Mouse (Mus musculus) myocyte (in vitro differentiated cells): ENCODE results near the gene Gpr34. TPM values are rescaled to one million over a fixed set of nuclear protein-coding genes. Genes with fewer than 3 reads are reported as not detected.

ENCODE experiments used
- H3K27me3 ChIP-seq: one replicate; pipeline ENCODE4 v1.6.1; 2011; ENCODE audit not compliant: control insufficient read depth, insufficient read depth, insufficient read length
- H3K36me3 ChIP-seq: one replicate; pipeline ENCODE4 v1.6.1; 2011; ENCODE audit not compliant: control insufficient read depth, insufficient read depth
- H3K4me2 ChIP-seq: one replicate; pipeline ENCODE4 v1.6.1; 2011; ENCODE audit warnings: low read depth, control low read depth
- H3K4me3 ChIP-seq: one replicate; pipeline ENCODE4 v1.5.1; 2011; ENCODE audit warnings: mild to moderate bottlenecking, control low read depth, moderate library complexity
- H3K79me2 ChIP-seq: one replicate; pipeline ENCODE4 v1.6.1; 2011; ENCODE audit not compliant: control insufficient read depth, insufficient read depth
- H3ac ChIP-seq: one replicate; pipeline ENCODE4 v1.6.1; 2011; ENCODE audit not compliant: control insufficient read depth, insufficient read length
- CEBPB ChIP-seq: IDR thresholded peaks from 2 replicates; pipeline ENCODE4 v1.6.1; 2011; ENCODE audit warnings: mild to moderate bottlenecking, moderate library complexity; ENCODE audit not compliant: poor library complexity, insufficient read depth, severe bottlenecking
- E2F4 ChIP-seq: IDR thresholded peaks from one replicate; pipeline ENCODE4 v1.6.1; 2011; ENCODE audit warnings: mild to moderate bottlenecking, control low read depth, moderate library complexity; ENCODE audit not compliant: insufficient read depth
- MAX ChIP-seq: IDR thresholded peaks from one replicate; pipeline ENCODE4 v1.6.1; 2011; ENCODE audit warnings: low read depth, mild to moderate bottlenecking, control low read depth
- MYOD1 ChIP-seq, 3 experiments: IDR thresholded peaks; one replicate each; pipeline ENCODE4 v1.6.1; 2011; ENCODE audit warnings: control low read depth in 2 of 3, low read depth in 2 of 3, mild to moderate bottlenecking in 2 of 3, moderate library complexity in 1 of 3; ENCODE audit not compliant: insufficient read length in 2 of 3, control insufficient read depth in 1 of 3
- MYOG ChIP-seq, 3 experiments: IDR thresholded peaks; one replicate each; pipeline ENCODE4 v1.6.1; 2011; ENCODE audit warnings: control low read depth in 2 of 3, low read depth in 2 of 3, mild to moderate bottlenecking in 2 of 3; ENCODE audit not compliant: insufficient read length in 2 of 3, control insufficient read depth in 1 of 3, insufficient read depth in 1 of 3
- POLR2A ChIP-seq: IDR thresholded peaks from one replicate; pipeline ENCODE4 v1.6.1; 2011; ENCODE audit warnings: low read depth, mild to moderate bottlenecking, control low read depth, moderate library complexity; ENCODE audit not compliant: insufficient read length
- POLR2AphosphoS2 ChIP-seq: IDR thresholded peaks from one replicate; pipeline ENCODE4 v1.6.1; 2011; ENCODE audit warnings: low read depth, control low read depth; ENCODE audit not compliant: insufficient read length
- REST ChIP-seq: IDR thresholded peaks from one replicate; pipeline ENCODE4 v1.6.1; 2011; ENCODE audit warnings: mild to moderate bottlenecking, control low read depth, moderate library complexity; ENCODE audit not compliant: insufficient read depth, insufficient read length
- SRF ChIP-seq: IDR thresholded peaks from one replicate; pipeline ENCODE4 v1.6.1; 2011; ENCODE audit warnings: low read depth; ENCODE audit not compliant: control insufficient read depth, insufficient read length
- TCF12 ChIP-seq: IDR thresholded peaks from one replicate; pipeline ENCODE4 v1.6.1; 2011; ENCODE audit warnings: mild to moderate bottlenecking, control low read depth; ENCODE audit not compliant: poor library complexity, insufficient read depth, severe bottlenecking
- TCF3 ChIP-seq: IDR thresholded peaks from one replicate; pipeline ENCODE4 v1.6.1; 2011; ENCODE audit warnings: low read depth, control low read depth; ENCODE audit not compliant: insufficient read length
- USF1 ChIP-seq: IDR thresholded peaks from one replicate; pipeline ENCODE4 v1.6.1; 2011; ENCODE audit warnings: low read depth, mild to moderate bottlenecking, control low read depth, moderate library complexity
- polyA plus RNA-seq: library from polyadenylated mRNA; unstranded; fragments of >200 nt; fragmentation: generic; extraction: Trizol; gene quantifications from one replicate; pipeline ENCODE4 v1.2.1, GENCODE M21; 2012; ENCODE audit warnings: missing spikeins

Gene Gpr34
- polyA plus RNA-seq, 1 experiment: not detected

DNA sequence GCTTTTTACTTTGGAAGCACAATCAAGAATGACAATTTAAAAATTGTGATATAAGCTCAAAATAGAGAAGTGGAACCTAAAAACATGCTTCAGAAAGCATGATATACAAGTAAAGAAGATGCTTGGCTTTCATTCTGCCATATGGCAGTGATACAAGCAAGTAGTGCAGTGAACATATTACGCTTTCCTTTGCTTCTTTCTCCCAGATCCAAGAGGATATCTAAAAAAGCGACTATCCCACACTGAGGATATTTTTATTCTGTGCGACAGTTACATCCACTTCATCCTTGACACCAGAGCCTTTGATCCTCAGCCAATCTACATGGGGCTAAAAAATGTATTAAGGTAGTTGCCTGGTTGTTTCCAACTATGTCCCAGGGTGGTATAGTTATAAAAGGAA is 49.9 kb downstream of the Gpr34 start:
- TF ChIP-seq MYOD1 (IDR thresholded peaks at IDR 0.05; ENCODE audit: control insufficient read depth in 1 of 3, insufficient read length in 2 of 3, low read depth in 2 of 3) (no peak), POLR2A (no peak), SRF (no peak), USF1 (no peak), TCF12 (no peak), MAX (no peak), MYOG (IDR thresholded peaks at IDR 0.05; ENCODE audit: control insufficient read depth in 1 of 3, insufficient read depth in 1 of 3, insufficient read length in 2 of 3, low read depth in 2 of 3) (no peak), REST (no peak), E2F4 (no peak), CEBPB (no peak), POLR2AphosphoS2 (no peak), TCF3 (no peak)
- no peaks in the 10 kb centered on the region for H3K79me2 ChIP-seq
- H3K27me3 ChIP-seq: no peaks in the 10 kb centered on the region
- no peak overlapping the region for H3K4me3 ChIP-seq
- no peak overlapping the region for H3ac ChIP-seq
- no peaks in the 10 kb centered on the region for H3K36me3 ChIP-seq
- H3K4me2 ChIP-seq: no peak overlapping the region

DNA sequence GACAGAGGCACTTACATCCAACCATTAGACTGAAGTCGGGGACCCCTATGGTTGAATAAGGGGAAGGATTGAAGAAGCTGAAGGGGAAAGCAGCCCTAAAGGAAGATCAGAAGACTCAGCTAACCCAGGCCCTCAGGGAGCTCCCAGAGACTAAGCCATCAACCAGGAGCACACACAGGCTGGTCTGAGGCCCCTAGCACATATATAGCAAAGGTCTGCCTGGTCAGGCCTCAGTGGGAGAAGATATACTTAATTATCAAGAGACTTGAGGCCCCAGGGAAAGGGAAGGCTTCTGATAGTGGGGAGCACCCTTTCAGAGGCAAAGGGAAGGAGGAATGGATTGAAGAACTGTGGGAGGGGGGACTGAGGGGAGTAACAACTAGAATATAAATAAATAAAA is 54.7 kb downstream of the Gpr34 start:
- no peak overlapping the region for H3ac ChIP-seq
- no peaks in the 10 kb centered on the region for H3K36me3 ChIP-seq
- H3K27me3 ChIP-seq: no peaks in the 10 kb centered on the region
- no peak overlapping the region for H3K4me2 ChIP-seq
- no peak for TF ChIP-seq USF1
- no peak for TF ChIP-seq E2F4
- TF ChIP-seq MAX: no peak
- TF ChIP-seq POLR2A: no peak
- no peak for TF ChIP-seq TCF12
- TF ChIP-seq REST: no peak
- TF ChIP-seq CEBPB: no peak
- no peak for TF ChIP-seq MYOG (IDR thresholded peaks at IDR 0.05; ENCODE audit: control insufficient read depth in 1 of 3, insufficient read depth in 1 of 3, insufficient read length in 2 of 3, low read depth in 2 of 3)
- TF ChIP-seq TCF3: no peak
- TF ChIP-seq POLR2AphosphoS2: no peak
- TF ChIP-seq MYOD1 (IDR thresholded peaks at IDR 0.05; ENCODE audit: control insufficient read depth in 1 of 3, insufficient read length in 2 of 3, low read depth in 2 of 3): no peak
- TF ChIP-seq SRF: no peak
- no peak overlapping the region for H3K4me3 ChIP-seq
- no peaks in the 10 kb centered on the region for H3K79me2 ChIP-seq

DNA sequence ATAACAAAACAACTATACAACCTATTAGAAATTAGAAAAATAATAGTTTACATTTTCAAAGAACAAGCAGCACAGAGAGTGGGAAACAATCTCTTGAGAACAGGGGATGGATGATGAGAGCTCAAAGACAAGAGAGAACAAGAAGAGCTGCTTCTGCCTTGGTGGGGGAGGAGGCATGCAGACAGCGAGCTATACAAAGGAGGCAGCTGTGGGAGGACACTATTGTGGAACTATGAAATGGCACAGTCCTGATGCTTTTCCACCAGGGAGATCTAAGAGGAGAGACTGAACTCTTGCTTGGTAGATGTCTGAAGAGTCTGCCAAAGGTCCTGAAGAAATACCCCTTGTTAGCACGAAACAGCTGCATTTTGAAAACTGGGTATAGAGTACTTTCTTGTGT is 56.5 kb downstream of the Gpr34 start:
- TF ChIP-seq E2F4 (no peak), SRF (no peak), CEBPB (no peak)
- Histone ChIP-seq H3K36me3 (no peaks in the 10 kb centered on the region), H3K4me2 (no peak overlapping the region), H3K79me2 (no peaks in the 10 kb centered on the region), H3ac (no peak overlapping the region), H3K27me3 (no peaks in the 10 kb centered on the region), H3K4me3 (no peak overlapping the region)

Other genes starting within 250 kb of the Gpr34 start
- 0.01 TPM for gene Nyx, start 166.0 kb upstream of the Gpr34 start, polyA plus RNA-seq
- gene Gpr82, start 29.3 kb downstream of the Gpr34 start, polyA plus RNA-seq: 0.01 TPM
- 12.0 TPM for gene Cask, start 219.3 kb downstream of the Gpr34 start, polyA plus RNA-seq